Mouse (Mus musculus) right cerebral cortex, postnatal 4 days (tissue): Measurements from ENCODE around the gene Ptprg.
A peak's percentile ranks its signal among the peaks of the same experiment; 100 is the strongest.

Source experiments
- DNase-seq: peaks from one replicate; pipeline ENCODE4 v3.0.0-alpha.2; 2022

Gene Ptprg

GRCm38 (mm10) chr14:11828086-11828485 lies 274.8 kb downstream of the Ptprg start:
- DNase-seq = no peak

- no peak for DNase-seq
Observed at GRCm38 (mm10) chr14:11833678-11834077, 280.3 kb downstream of the Ptprg start.

GRCm38 (mm10) chr14:11835706-11836445 lies 282.5 kb downstream of the Ptprg start:
- DNase-seq = no peak

GRCm38 (mm10) chr14:11837714-11838113 lies 284.4 kb downstream of the Ptprg start:
- DNase-seq = no peak

- no peak for DNase-seq
Observed at GRCm38 (mm10) chr14:11841621-11842020, 288.3 kb downstream of the Ptprg start.

- no peak for DNase-seq
Observed at GRCm38 (mm10) chr14:11852896-11853295, 299.6 kb downstream of the Ptprg start.

- no peak for DNase-seq
Observed at GRCm38 (mm10) chr14:11855499-11855898, 302.2 kb downstream of the Ptprg start.

- no peak for DNase-seq
Observed at GRCm38 (mm10) chr14:11857928-11858481, 304.7 kb downstream of the Ptprg start.

GRCm38 (mm10) chr14:11863286-11863685 lies 310.0 kb downstream of the Ptprg start:
- DNase-seq = no peak

- DNase-seq = no peak
Observed at GRCm38 (mm10) chr14:11864840-11865239, 311.5 kb downstream of the Ptprg start.

GRCm38 (mm10) chr14:11865332-11865731 lies 312.0 kb downstream of the Ptprg start:
- DNase-seq = no peak

- no peak for DNase-seq
Observed at GRCm38 (mm10) chr14:11865872-11866271, 312.5 kb downstream of the Ptprg start.

GRCm38 (mm10) chr14:11866416-11866815 lies 313.1 kb downstream of the Ptprg start:
- DNase-seq = no peak

- no peak for DNase-seq
Observed at GRCm38 (mm10) chr14:11868636-11869035, 315.3 kb downstream of the Ptprg start.

GRCm38 (mm10) chr14:11871752-11872344 lies 318.5 kb downstream of the Ptprg start:
- no peak for DNase-seq

- no peak for DNase-seq
Observed at GRCm38 (mm10) chr14:11874266-11874665, 320.9 kb downstream of the Ptprg start.

GRCm38 (mm10) chr14:11874960-11875889 lies 321.9 kb downstream of the Ptprg start:
- DNase-seq = peak; percentile 40

- no peak for DNase-seq
Observed at GRCm38 (mm10) chr14:11881082-11881481, 327.8 kb downstream of the Ptprg start.

- DNase-seq = peak; percentile 16
Observed at GRCm38 (mm10) chr14:11883142-11883921, 330.0 kb downstream of the Ptprg start.

GRCm38 (mm10) chr14:11883995-11884394 lies 330.7 kb downstream of the Ptprg start:
- DNase-seq = no peak

- DNase-seq = no peak
Observed at GRCm38 (mm10) chr14:11886417-11886816, 333.1 kb downstream of the Ptprg start.

GRCm38 (mm10) chr14:11890890-11891289 lies 337.6 kb downstream of the Ptprg start:
- DNase-seq = no peak
